Mouse (Mus musculus) frontal cortex, postnatal 25 days (tissue): ENCODE data around the gene Tedc2.

Experiments used
- DNase-seq, 2 experiments: peaks; one replicate each; pipeline ENCODE4 v3.0.0; 2022; ENCODE audit warnings: low spot score in 2 of 2

The Tedc2 gene

DNA sequence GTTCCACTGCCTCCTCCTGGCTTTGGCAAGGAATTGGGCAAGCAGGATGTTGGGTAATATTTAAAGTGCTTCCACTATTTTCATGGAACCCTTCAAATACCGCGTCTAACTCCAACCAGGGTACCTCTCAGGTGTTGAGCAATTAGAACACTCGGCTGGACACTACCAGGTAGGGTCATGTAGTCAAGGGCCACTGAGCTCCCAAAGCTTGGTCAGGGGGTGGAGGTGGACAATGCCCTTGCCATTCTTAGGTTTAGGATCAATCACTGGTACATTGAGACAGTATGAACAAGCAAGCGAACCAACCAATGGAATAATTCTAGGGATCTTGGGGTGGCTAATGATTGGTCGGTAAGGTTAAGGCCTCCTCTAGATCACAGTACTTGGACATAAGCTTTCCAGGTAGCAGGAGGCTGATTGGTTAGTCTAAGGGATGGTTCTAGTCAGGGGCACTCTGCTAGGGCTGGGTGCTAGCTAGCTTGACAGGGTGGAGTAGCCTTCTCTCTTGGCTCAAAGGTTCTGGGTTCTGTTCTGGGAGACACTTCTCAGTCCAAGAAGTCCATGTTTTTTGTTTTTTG, 8.1 kb downstream of the Tedc2 start:
- no peak for DNase-seq

- DNase-seq: peak; percentile 64 to 81
Measured at GRCm38 (mm10) chr17:24211631-24212440, 8.8 kb downstream of the Tedc2 start.

DNA sequence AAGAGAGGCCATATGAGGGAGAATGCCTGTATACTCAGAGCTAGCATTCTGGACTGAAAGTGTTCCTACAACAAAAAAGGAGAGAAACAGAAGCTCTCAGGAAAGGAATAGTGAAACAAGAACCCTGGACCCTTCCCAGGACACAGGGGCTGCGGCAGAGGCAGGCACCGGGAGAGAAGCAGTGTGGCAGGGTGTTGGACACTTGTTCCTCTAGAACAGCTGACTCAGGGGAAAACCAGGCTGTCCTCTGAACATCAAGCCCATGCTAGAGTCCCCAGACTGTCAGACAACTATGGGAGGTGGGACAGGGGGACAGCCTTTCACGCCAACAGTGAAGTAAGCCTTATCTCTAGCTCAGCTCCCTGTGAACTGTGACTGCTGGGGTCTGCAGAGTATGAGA, 10.1 kb downstream of the Tedc2 start:
- DNase-seq: no peak

DNA sequence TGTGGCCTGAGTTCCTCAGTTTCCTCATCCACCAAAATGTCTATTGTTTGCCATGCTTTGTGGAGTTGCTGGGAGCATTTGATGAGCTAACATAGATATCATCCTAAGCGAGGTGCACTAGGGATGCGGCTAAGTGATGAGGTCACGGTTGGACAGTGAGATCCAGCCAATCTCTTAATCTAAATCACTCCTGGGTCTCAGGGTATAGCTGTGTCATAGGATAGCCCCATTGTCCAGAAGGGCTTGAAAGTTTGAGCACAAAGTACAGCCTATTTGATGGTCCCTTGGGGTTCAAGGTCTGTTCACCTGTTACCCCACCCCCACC, 10.8 kb downstream of the Tedc2 start:
- no peak for DNase-seq

DNA sequence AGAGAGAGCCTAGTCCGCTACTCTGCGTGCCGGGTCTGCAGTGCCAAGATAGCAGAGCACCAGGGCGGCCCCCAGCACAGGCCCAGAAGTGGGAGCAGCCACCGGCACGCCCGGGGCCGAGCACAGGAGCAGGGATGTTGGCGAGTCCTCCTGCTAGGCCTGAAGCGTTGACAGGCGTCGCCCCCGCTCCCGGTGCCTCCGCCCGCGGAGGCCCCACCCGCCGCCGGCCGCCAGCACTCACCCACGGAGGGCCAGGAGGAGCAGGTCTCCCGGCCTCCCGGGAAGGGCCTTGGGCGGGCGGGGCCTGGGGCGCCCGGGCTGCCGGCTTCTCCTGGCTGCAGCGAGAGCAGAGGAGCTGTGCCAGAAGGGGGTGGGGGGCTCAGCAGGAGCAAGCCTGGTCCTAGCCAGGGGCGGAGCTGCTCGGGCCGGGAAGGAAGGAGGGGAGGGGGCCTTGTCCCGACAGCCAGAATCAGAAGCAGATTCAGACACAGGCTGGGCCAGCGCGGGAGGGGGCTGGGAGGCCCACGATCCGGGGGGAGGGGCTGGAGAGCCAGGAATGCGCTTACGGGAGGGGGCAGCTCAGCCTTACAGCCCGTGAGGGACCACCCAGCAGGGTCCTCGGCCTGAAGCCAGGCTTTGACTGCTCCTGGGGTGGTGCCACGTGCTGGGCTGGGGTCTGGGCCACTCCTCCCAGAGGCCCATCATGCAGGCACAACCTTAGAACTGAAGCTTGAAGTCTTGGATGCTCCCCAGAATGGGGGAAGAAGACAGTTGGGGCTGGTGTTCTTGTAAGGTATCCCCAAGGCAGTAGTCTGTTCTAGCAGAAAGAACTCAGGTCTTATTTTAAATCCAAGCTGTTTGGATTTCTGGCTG, 11.4 kb downstream of the Tedc2 start, which contains the start of gene Ntn3:
Ntn3 (minus strand) TSS at position 489 of the 873 bp plus-strand sequence.
- DNase-seq: no peak

DNA sequence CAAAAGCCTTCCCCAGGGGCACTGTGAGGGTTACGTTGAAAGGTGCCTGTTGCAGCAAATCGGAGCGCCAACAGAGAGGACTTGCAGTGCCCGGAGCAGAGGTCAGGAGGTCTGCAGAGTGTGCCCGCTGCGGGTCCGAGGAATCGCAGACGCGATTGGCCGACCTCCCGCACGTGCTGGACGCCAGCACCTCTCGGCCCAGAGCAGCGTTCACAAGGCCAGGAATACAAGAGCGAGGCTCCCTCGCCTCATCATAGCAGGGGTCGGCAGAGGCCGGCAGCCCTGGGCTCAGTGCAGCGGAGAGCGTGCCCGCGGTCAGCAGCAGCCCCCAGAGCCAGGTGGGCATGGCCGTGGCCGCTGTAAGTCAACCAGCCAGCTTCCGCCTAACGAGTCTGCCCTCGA, 12.0 kb downstream of the Tedc2 start:
- no peak for DNase-seq

- DNase-seq: no peak
Measured at GRCm38 (mm10) chr17:24207768-24208640, 12.6 kb downstream of the Tedc2 start.

DNA sequence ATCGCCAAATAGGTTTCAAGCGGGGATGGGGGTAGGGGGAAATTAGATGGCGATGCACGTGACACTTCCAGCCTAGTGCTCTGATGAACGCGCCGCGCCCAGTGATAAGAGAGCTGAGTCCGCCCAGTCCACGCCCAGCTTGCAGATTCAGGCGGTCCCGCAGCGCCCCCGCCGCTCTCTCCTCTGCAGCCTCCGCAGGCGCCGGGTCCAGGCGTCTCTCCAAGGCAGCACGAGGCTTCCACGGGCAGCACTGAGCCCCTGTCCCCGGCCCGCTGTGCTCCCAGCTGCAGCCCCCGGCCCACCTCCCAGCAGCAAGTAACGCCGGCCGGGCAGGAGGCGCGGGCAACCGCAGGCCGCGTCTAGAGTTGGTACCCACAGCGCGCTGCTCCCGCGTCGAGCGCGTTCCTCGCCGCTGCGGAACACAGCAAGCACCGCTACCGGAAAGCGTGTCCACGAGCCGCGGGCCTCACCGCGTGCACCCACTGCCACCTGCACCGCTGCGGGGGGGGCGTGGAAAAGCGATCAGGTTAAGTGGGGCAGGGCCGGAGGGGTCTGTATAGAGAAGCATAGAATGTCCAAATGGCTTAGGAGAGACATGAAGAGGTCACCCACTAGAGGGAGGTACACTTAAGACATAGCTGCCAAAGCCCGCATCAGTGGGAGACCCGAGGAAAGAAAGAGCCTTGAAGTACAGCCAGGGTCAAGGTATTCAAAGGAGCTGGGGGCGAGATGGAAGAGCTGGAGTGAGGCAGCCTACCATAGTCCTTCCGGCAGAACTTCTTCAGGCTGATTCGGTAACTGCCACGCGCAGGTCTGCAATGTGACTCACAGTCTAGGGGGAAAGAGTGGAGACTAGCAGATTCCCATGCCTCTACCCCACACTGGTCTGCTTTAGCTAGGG, 13.9 kb downstream of the Tedc2 start:
- DNase-seq: peak; percentile 58 to 65

GRCm38 (mm10) chr17:24205908-24206361, 14.7 kb downstream of the Tedc2 start:
- DNase-seq: no peak

DNA sequence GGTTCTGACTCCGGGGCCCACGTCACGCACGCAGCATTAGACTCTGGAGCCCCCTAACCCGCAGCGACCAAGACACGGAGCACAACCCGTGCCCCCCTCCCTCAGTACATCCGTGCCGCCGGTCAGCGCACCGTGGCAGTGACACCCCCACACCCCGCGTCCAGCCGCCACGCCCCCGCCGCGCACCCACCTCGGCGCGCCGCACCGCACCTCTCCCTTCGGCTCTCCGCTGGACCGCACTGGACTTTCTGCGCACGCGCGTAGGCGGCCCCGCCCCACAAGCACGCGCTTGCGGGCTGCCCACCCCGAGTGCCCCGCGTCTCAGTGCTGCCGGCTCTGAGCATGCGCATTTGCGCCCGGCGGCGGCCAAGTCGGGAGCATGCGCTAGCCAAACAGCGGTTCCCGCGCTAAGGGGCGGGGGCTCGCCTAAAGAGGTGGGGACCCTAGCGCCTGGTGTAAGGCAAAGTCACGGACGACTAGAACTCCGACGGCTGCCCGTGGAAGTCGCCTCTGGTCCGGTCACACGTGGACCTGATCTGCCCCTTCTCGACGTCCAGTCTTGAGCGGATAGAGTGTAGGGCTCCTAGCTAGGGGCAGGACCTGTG, 15.3 kb downstream of the Tedc2 start, which contains the start of gene Tbc1d24:
Tbc1d24 (minus strand) TSS at position 279 of the 605 bp plus-strand sequence.
- peak; percentile 88 for DNase-seq

DNA sequence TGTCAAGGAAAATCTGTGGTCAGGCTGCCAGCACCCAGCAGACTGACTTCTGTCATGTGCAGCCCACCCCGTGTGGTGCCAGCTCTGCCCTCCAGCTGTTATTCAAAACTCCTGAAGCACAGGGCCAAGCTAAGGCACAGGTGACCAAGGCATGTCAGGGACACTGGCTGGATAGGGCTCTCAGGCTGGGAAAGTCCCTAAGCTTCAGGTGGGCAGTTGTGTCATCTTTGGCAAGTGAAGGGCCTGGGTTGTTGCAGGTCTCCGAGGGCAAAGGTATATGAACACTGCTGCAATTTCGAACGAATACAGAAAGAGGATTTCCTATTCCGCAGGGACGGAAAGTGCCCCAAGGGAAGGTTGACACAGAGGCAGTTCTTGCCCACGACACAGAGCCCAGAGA, 15.8 kb downstream of the Tedc2 start:
- DNase-seq: no peak

DNA sequence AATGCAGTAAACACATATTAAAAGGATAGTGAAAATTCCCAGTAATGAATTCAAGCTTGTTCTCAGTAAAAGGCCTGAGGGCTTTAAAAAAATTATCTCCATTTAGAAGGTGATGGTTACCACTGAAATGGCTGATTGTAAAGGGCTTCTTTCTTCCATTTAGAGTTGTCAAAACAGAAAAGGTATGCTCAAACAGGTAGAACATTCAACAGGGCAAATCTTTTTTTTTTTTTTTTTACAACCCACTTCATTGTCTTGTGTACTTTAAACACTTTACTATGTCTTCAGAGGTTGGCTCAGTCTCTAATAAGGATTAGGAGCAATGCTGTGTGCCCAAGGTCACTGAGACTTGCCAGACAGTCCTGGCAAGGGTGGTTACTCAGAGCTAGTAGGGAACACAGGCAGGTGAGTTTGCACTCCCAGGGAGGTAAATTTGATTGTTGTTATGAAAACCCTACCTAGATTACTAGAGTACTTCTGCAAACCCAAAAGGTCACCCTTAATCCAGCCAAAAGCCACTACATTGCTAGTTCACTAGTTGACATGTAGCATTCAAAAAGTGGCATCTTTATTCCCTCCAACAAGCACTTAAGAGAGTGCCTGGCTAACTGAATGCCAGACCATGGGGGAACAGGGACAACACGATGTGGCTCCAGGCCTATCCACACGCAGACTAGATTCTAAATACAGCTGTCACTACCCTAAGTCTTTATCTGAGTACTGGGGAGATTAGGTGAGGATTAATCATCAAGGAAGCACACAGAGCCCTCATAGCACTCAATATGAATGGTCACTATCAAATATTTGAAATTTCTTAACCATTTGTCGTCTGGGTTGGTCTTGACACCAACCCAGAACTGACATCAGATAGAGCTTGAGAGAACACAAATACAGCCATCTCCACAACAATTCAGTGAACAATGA, 16.8 kb downstream of the Tedc2 start:
- no peak for DNase-seq

DNA sequence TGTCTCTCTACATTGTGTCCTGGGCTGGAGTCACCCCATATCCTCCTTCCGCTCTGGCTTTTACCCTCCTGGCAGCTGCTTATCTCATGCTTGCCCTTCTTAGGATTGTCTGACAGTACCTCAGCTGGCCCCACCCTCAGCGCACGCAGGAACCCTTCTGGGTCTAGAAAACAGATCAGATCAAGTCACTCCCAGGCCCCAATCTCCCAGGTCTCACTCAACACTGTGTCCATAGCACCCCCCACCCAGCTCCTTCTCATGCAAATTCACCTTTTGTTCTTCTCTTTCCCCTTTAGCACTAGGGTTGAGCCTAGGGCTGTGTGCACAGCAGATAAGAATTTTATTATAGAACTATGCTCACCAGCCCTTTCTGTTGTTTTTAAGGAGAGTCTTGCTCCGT, 17.6 kb downstream of the Tedc2 start:
- DNase-seq: no peak

DNA sequence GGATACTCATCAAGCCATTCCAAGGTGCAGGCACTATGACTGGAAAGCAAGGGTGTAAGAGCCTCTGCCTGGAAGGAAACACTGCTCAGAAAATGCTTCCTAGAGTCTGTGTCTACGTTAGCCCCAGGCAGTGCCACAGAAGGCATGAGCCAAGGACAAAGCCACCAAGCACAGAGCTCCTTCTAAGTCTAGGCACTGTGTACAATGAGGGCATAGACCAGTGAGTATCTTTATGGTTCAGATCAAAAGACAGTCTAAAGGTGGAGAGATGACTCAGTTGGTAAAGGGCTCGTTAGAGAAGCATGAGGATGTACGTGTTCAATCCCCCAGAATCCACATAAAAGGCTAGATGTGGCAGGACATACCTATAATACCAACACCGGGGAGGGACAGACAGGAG, 19.6 kb downstream of the Tedc2 start:
- DNase-seq: no peak

DNA sequence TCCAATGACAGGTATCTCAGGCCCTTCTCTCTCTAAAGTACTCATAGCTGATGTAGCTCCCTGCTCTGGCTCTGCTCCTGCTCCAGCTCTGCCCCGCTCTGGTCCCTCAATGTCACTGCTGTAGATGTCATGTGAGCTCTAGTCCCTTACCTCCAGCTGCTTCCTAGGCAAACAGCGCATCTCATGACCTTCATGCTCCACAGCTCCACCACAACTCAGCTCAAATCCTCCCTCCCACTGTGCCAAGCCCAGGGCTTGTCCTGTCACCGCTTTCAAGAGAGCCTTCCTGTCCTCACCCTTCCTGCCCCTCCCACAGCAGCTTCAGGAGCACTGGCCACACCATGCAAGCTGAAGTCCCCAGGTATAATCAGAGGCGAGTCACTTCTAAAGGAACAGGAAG, 20.9 kb downstream of the Tedc2 start:
- DNase-seq: no peak

DNA sequence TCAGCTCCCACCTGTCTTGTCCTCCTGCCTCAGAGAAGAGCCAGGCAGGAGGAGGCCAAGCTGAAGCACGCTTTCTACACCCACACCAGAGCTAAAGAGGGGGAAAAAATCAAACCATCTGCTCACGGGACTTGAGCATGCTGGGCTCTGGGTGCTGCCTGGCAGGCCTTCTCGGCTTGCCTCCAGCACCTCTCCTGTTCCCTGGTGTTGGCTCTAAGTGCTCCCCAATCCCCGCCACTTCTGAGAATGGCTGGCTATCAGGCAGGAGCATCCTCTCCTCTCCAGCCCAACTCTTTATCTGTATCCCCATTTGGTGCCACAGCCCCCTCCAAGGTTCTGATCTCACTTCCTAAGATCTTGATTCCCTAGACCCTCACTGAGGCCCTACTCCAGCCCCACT, 21.4 kb downstream of the Tedc2 start:
- no peak for DNase-seq

- no peak for DNase-seq
Measured at GRCm38 (mm10) chr17:24197032-24197824, 23.4 kb downstream of the Tedc2 start.

- DNase-seq: no peak
Measured at GRCm38 (mm10) chr17:24195349-24195748, 25.3 kb downstream of the Tedc2 start.
